Mouse (Mus musculus) midbrain, embryonic 11.5 days (tissue): ENCODE results near the gene Mob1a. TPM values are rescaled to one million over a fixed set of nuclear protein-coding genes. Genes with fewer than 3 reads are reported as not detected.

Experiments used
- ATAC-seq: fragments of 200-750 bp; cut with Nextera tagmentation; 2 replicates; pipeline ENCODE4 v1.8.0; 2017; ENCODE audit warnings: moderate TSS enrichment, moderate library complexity; ENCODE audit not compliant: low FRiP score
- DNase-seq: peaks from one replicate; pipeline ENCODE4 v3.0.0; 2015; ENCODE audit warnings: low spot score; ENCODE audit errors: missing footprints
- H3K27ac ChIP-seq: fragments of 300-500 bp; sonication (generic); 2 replicates; pipeline ENCODE4 v1.5.1; 2014; ENCODE audit warnings: low read depth, low read length
- H3K27me3 ChIP-seq: fragments of 300-500 bp; sonication (generic); 2 replicates; pipeline ENCODE4 v1.6.1; 2014; ENCODE audit warnings: mild to moderate bottlenecking, low read length, moderate library complexity, mixed read lengths; ENCODE audit not compliant: control insufficient read depth, insufficient read depth
- H3K36me3 ChIP-seq: fragments of 300-500 bp; sonication (generic); 2 replicates; pipeline ENCODE4 v1.6.1; 2014; ENCODE audit warnings: mild to moderate bottlenecking, low read length, moderate library complexity, mixed read lengths; ENCODE audit not compliant: control insufficient read depth, insufficient read depth
- H3K4me1 ChIP-seq: fragments of 300-500 bp; sonication (generic); 2 replicates; pipeline ENCODE4 v1.6.1; 2014; ENCODE audit warnings: low read length; ENCODE audit not compliant: control insufficient read depth, insufficient read depth
- H3K4me2 ChIP-seq: fragments of 300-500 bp; sonication (generic); 2 replicates; pipeline ENCODE4 v1.6.1; 2014; ENCODE audit warnings: mild to moderate bottlenecking, moderate library complexity
- H3K4me3 ChIP-seq: fragments of 300-500 bp; sonication (generic); 2 replicates; pipeline ENCODE4 v1.5.1; 2014; ENCODE audit warnings: low read depth, low read length
- H3K9ac ChIP-seq: fragments of 300-500 bp; sonication (generic); 2 replicates; pipeline ENCODE4 v1.6.1; 2014; ENCODE audit warnings: low read length
- H3K9me3 ChIP-seq: fragments of 300-500 bp; sonication (generic); 2 replicates; pipeline ENCODE4 v1.6.1; 2016; ENCODE audit warnings: low read length; ENCODE audit not compliant: control insufficient read depth
- WGBS: fragments of 180-500 bp; shearing (Covaris S2); extraction: QIAGEN DNeasy Blood & Tissue Kit; methylation state at CpG from one replicate; pipeline ENCODE4 v1.1.7; 2014; 5-methylcytosine and 5-hydroxymethylcytosine counted together
- polyA plus RNA-seq: library from polyadenylated mRNA; unstranded; fragments of >200 nt; fragmentation: Nextera tagmentation; extraction: Ambion mirVana; gene quantifications from 2 replicates; pipeline ENCODE4 v1.2.1, GENCODE M21; 2014

Gene Mob1a
- polyA plus RNA-seq, 1 experiment from 2014 or later, result 73.7 TPM

GRCm38 (mm10) chr6:83311206-83311605 is 14.6 kb upstream of the Mob1a start:
- H3K9ac ChIP-seq, result no peak overlapping the region
- no peak overlapping the region for H3K4me3 ChIP-seq
- H3K9me3 ChIP-seq, result no peaks in the 10 kb centered on the region
- H3K36me3 ChIP-seq, result peaks cover 4% of the 10 kb centered on the region; the same call in 1 of the 2 replicates
- peaks cover 7% of the 10 kb centered on the region for H3K4me1 ChIP-seq
- no peak overlapping the region for H3K4me2 ChIP-seq
- WGBS, result 92% methylated on average over 11 of the region's 11 CpGs
- no peak overlapping the region for H3K27ac ChIP-seq
- DNase-seq, result no peak
- no peak for ATAC-seq
- no peaks in the 10 kb centered on the region for H3K27me3 ChIP-seq

DNA sequence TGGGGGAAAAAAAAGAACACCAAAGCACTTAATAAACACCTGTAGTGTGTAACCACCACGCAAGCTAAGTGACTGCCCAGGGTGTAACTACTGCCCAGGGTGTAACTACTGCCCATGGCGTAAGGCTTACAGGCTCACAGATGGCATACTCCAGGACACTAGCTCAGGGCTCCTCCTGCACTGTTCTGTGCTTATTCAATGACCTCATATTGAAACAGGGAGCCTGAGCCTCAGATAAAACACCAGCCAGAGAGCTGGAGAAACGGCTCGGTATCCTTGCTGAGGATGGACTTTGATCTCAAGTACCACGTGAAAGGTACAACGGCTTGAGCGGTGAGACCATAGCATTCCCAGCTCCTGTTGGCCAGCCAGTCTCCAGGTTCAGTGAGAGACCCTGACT is 13.8 kb upstream of the Mob1a start:
- DNase-seq (no peak), ATAC-seq (no peak)
- H3K27ac ChIP-seq, result no peak overlapping the region
- H3K4me3 ChIP-seq, result no peak overlapping the region
- H3K4me2 ChIP-seq, result no peak overlapping the region
- no peak overlapping the region for H3K9ac ChIP-seq
- H3K9me3 ChIP-seq, result no peaks in the 10 kb centered on the region
- peaks cover 13% of the 10 kb centered on the region for H3K4me1 ChIP-seq
- H3K36me3 ChIP-seq, result peaks cover 4% of the 10 kb centered on the region; the same call in 1 of the 2 replicates
- WGBS, result 93% methylated on average over 7 of the region's 7 CpGs
- H3K27me3 ChIP-seq, result no peaks in the 10 kb centered on the region

DNA sequence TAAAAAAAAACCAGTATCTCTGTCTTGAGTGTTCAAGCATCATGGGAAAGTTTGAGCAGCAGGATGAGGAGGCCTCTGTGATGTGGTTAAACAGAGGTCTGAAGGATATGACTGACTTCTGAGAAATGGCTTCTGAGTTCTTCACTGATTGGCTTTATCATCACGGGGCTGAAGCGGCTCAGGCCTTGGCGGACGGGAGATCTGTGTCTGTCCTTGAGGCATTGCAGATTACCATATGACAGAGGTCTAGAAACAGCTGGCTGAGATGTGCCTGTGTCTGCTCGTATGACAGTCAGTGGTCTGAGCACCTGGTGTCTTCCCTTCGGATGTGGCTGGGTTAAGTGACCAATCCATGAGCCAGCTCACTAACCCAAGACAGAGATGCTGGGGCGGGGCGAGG is 13.3 kb upstream of the Mob1a start:
- DNase-seq, result no peak
- WGBS, result 90% methylated on average over 8 of the region's 8 CpGs
- no peak for ATAC-seq
- Histone ChIP-seq H3K4me3 (no peak overlapping the region), H3K9ac (no peak overlapping the region), H3K4me1 (peaks cover 13% of the 10 kb centered on the region), H3K36me3 (peaks cover 4% of the 10 kb centered on the region; the same call in 1 of the 2 replicates), H3K27me3 (no peaks in the 10 kb centered on the region), H3K4me2 (no peak overlapping the region), H3K9me3 (no peaks in the 10 kb centered on the region), H3K27ac (no peak overlapping the region)

GRCm38 (mm10) chr6:83315293-83315692 is 10.5 kb upstream of the Mob1a start:
- DNase-seq, result no peak
- H3K9me3 ChIP-seq, result no peaks in the 10 kb centered on the region
- ATAC-seq, result no peak
- H3K36me3 ChIP-seq, result peaks cover 4% of the 10 kb centered on the region; the same call in 1 of the 2 replicates
- H3K27ac ChIP-seq, result no peak overlapping the region
- H3K4me1 ChIP-seq, result peaks cover 13% of the 10 kb centered on the region
- H3K4me3 ChIP-seq, result no peak overlapping the region
- no peak overlapping the region for H3K9ac ChIP-seq
- peak overlapping the region; percentile 83; the same call in 1 of the 2 replicates for H3K4me2 ChIP-seq
- no peaks in the 10 kb centered on the region for H3K27me3 ChIP-seq

DNA sequence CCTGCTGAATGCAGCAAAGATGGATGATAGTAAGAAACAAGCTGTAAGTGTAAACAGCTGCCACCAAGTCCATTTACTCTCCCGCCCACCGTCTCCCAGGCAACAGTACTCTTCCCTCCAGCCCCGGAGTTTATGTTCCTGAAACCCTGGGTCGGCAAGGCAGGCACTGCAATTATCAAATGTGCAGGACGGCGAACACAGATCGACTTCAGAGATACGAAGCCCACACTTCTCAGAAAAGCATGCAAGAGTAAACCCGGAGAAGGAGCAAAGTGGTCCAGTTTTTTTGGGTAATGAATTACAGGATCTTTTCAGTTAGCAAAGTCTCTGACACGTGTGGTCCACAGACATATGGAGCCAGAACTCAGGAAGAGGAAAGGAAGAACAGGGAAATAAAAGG is 9.8 kb upstream of the Mob1a start:
- Histone ChIP-seq H3K36me3 (peaks cover 4% of the 10 kb centered on the region; the same call in 1 of the 2 replicates), H3K9me3 (no peaks in the 10 kb centered on the region), H3K4me3 (peak overlapping the region; percentile 94), H3K4me2 (peak overlapping the region; percentile 83), H3K27ac (no peak overlapping the region), H3K9ac (no peak overlapping the region; the same call in 1 of the 2 replicates), H3K27me3 (no peaks in the 10 kb centered on the region), H3K4me1 (peaks cover 13% of the 10 kb centered on the region)
- WGBS, result 9% methylated on average over 10 of the region's 10 CpGs
- peak; percentile 89 for DNase-seq
- ATAC-seq, result no peak

DNA sequence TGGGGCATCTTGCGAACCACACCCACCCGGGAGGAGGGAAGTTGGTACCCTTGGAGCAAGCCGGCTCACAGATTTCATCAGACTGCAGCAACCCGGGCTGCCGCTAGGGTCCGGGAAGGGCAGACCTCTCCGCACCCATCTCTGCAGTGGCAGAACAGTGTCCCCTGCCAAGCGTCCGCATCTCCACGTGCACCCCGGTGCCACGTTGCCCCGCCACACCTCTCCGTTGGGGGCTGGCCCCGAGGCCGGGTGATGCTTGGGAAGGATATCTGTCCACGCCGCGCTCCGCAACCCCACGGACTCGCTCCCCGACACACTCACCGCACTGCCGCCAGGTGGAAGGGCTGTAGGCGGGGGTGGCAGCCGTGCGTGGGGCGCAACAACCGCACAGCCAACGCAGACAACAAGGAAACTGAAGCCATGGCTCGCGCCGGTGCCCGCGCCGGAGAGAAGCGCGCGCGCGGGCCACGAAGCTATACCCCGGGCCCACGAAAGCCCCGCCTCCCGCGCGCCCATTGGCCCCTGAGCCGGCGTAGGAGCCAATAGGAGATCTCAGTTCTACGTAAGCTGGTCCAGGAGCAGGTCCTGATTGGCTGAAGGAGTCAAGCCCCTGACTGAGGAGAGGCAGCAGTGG is 8.6 kb upstream of the Mob1a start:
- peaks cover 13% of the 10 kb centered on the region for H3K4me1 ChIP-seq
- ATAC-seq (peak; percentile 98), DNase-seq (peak; percentile 99)
- peak overlapping the region; percentile 83 for H3K4me2 ChIP-seq
- peak overlapping the region; percentile 46; the same call in 1 of the 2 replicates for H3K27ac ChIP-seq
- under 1% methylated on average over 52 of the region's 52 CpGs for WGBS
- H3K9ac ChIP-seq, result peak overlapping the region; percentile 92
- H3K27me3 ChIP-seq, result no peaks in the 10 kb centered on the region
- H3K9me3 ChIP-seq, result no peaks in the 10 kb centered on the region
- H3K36me3 ChIP-seq, result no peaks in the 10 kb centered on the region
- H3K4me3 ChIP-seq, result peak overlapping the region; percentile 94

GRCm38 (mm10) chr6:83321927-83322326 is 3.9 kb upstream of the Mob1a start:
- no peaks in the 10 kb centered on the region for H3K36me3 ChIP-seq
- H3K27ac ChIP-seq, result no peak overlapping the region
- H3K9me3 ChIP-seq, result no peaks in the 10 kb centered on the region
- WGBS, result 63% methylated on average over 1 of the region's 1 CpGs
- ATAC-seq, result no peak
- DNase-seq, result no peak
- H3K4me2 ChIP-seq, result no peak overlapping the region
- no peaks in the 10 kb centered on the region for H3K27me3 ChIP-seq
- H3K9ac ChIP-seq, result no peak overlapping the region
- H3K4me3 ChIP-seq, result no peak overlapping the region
- peaks cover 11% of the 10 kb centered on the region for H3K4me1 ChIP-seq

- ATAC-seq, result no peak
- Histone ChIP-seq H3K9me3 (no peaks in the 10 kb centered on the region), H3K36me3 (no peaks in the 10 kb centered on the region), H3K27ac (no peak overlapping the region), H3K4me1 (peaks cover 16% of the 10 kb centered on the region), H3K4me2 (no peak overlapping the region), H3K4me3 (no peak overlapping the region), H3K27me3 (no peaks in the 10 kb centered on the region), H3K9ac (no peak overlapping the region)
- 68% methylated on average over 2 of the region's 2 CpGs for WGBS
- DNase-seq, result no peak
These were observed 3.0 kb upstream of the Mob1a start for GRCm38 (mm10) chr6:83322794-83323193.

DNA sequence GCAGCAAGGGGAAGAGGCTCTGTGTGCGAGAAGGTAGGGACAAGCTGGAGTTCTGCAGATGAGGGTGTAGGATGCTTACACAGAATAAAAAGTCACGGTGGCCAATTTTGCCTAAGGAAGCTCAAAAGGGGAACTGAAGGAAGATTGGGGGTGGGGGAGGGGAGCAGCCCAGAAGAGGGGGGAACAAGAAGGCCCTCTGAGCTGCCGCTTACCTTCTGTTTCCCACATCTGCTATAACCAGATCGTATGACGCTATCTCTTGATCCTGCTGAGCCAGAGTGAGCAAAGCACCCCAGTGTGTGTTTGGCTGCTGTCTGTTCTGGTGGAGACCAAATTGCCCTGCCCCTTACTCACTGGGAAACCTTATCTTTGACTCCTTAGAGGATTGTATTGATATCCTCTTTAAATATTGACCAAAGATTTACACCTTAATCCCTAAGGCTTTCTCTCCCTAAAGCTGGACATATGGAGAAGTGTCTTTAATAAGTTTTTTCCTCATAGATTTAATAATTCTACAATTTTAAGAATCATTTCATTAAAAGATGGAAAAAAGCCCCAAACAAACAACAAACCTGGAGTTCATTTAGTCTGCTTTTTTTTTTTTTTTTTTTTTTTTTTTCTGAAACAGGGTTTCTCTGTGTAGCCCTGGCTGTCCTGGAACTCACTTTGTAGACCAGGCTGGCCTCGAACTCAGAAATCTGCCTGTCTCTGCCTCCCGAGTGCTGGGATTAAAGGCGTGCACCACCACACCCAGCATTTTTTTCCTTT is 2.0 kb upstream of the Mob1a start:
- Histone ChIP-seq H3K4me2 (no peak overlapping the region), H3K27ac (no peak overlapping the region), H3K27me3 (no peaks in the 10 kb centered on the region), H3K4me3 (no peak overlapping the region), H3K4me1 (peaks cover 16% of the 10 kb centered on the region), H3K36me3 (no peaks in the 10 kb centered on the region), H3K9ac (no peak overlapping the region), H3K9me3 (no peaks in the 10 kb centered on the region)
- no peak for DNase-seq
- WGBS, result 75% methylated on average over 8 of the region's 8 CpGs
- no peak for ATAC-seq
